Mouse (Mus musculus) cerebellum, adult 18-20 months (tissue): Measurements from ENCODE around the gene Cypt4.
"Not testable (repeated sequence)": the region's sequence is repeated elsewhere in the genome, so short reads cannot be mapped to it uniquely, and the experiment has no call there.

Source experiments
- DNase-seq, 2 experiments: peaks; one replicate each; pipeline ENCODE4 v3.0.0; 2021

Cypt4 gene

GRCm38 (mm10) chr9:24624896-24625295, at the start of gene Cypt4:
Gene Cypt4 (plus strand): TSS chr9:24625196.
- no peak for DNase-seq

- DNase-seq: not testable (repeated sequence)
Measured at GRCm38 (mm10) chr9:24637341-24637740, 12.3 kb downstream of the Cypt4 start.
